Mouse (Mus musculus) neural tube, embryonic 12.5 days (tissue): Measurements from ENCODE around the gene Coro2a. TPM values are rescaled to one million over a fixed set of nuclear protein-coding genes. Genes with fewer than 3 reads are reported as not detected.

Source experiments
- ATAC-seq: fragments of 200-750 bp; cut with Nextera tagmentation; 2 replicates; pipeline ENCODE4 v1.8.0; 2017; ENCODE audit warnings: low read depth, mild to moderate bottlenecking, moderate TSS enrichment, moderate library complexity; ENCODE audit not compliant: low FRiP score
- H3K27ac ChIP-seq: fragments of 300-500 bp; sonication (generic); 2 replicates; pipeline ENCODE4 v1.5.1; 2016
- H3K27me3 ChIP-seq: fragments of 300-500 bp; sonication (generic); replicated peaks from 2 replicates; pipeline ENCODE4 v1.6.1; 2016; ENCODE audit warnings: mild to moderate bottlenecking
- H3K36me3 ChIP-seq: fragments of 300-500 bp; sonication (generic); 2 replicates; pipeline ENCODE4 v1.6.1; 2016; ENCODE audit warnings: mild to moderate bottlenecking
- H3K4me1 ChIP-seq: fragments of 300-500 bp; sonication (generic); 2 replicates; pipeline ENCODE4 v1.6.1; 2016
- H3K4me2 ChIP-seq: fragments of 300-500 bp; sonication (generic); replicated peaks from 2 replicates; pipeline ENCODE4 v1.6.1; 2016; ENCODE audit warnings: mild to moderate bottlenecking
- H3K4me3 ChIP-seq: fragments of 300-500 bp; sonication (generic); 2 replicates; pipeline ENCODE4 v1.5.1; 2016
- H3K9ac ChIP-seq: fragments of 300-500 bp; sonication (generic); 2 replicates; pipeline ENCODE4 v1.6.1; 2016; ENCODE audit warnings: mild to moderate bottlenecking
- H3K9me3 ChIP-seq: fragments of 300-500 bp; sonication (generic); 2 replicates; pipeline ENCODE4 v1.6.1; 2016; ENCODE audit warnings: mild to moderate bottlenecking
- WGBS: fragments of 180-500 bp; shearing (Covaris S2); methylation state at CpG from one replicate; pipeline ENCODE4 v1.1.7; 2016; 5-methylcytosine and 5-hydroxymethylcytosine counted together
- polyA plus RNA-seq: library from polyadenylated mRNA; unstranded; fragments of >200 nt; fragmentation: Nextera tagmentation; extraction: Ambion mirVana; gene quantifications from 2 replicates; pipeline ENCODE4 v1.2.1, GENCODE M21; 2016

Coro2a gene
- polyA plus RNA-seq, 1 experiment from 2014 or later, result 18.8 TPM

DNA sequence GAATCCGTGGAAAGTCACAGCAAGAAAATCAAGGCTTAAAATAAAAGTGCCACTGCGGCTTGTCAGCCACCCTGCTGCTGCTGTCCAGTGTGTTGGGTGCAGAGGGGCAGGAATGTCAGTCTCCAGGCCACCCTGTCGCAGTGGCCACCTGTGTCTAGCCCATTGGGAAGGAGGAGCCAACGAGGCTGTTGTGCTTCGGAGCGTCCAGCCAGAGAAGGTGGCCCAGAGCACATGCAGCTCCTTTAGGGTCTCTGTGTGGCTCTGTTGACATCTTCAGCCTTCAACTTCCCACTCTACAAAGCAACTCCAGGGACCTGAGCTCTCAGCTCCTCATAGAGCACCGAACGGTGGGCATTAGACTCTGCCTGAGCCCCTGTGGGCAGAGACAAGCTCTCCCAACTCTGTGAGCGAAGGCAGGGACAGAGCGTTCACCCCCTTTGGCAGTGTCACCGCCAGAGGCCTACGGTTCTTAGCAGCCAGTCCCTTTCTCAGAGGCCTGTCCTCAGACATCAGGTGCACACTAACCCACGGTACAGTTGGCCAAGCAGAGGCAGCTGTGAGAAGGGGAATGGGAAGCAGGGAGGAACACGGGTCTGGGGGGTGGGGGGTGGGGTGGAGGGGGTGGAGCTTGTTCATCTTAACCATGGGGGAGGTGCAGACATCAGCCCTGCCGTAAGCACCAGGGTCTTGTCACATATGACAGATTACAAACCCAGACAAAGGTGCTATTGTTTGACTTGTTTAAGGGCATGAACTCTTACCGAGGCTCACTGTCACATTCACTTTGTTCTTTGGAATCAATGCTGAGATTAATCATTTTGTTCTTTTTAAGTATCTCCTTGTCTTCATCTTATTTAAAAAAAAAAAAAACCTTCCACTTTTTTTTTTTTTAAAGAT, 99.1 kb downstream of the Coro2a start:
- no peak for ATAC-seq
- WGBS, result 65% methylated on average over 16 of the region's 16 CpGs

GRCm38 (mm10) chr4:46498976-46499375, 103.0 kb downstream of the Coro2a start:
- Histone ChIP-seq H3K9me3 (no peaks in the 10 kb centered on the region), H3K4me2 (no peak overlapping the region), H3K36me3 (peaks cover 50% of the 10 kb centered on the region), H3K27me3 (0 out of 2 replicates have a peak, but pooled peaks cover 2% of the 10 kb centered on the region), H3K27ac (no peak overlapping the region), H3K4me1 (peaks cover 6% of the 10 kb centered on the region), H3K9ac (no peak overlapping the region), H3K4me3 (no peak overlapping the region)
- no peak for ATAC-seq
- 19% methylated on average over 4 of the region's 4 CpGs for WGBS

More for the DNA sequence above, 99.1 kb downstream of the Coro2a start:
- H3K36me3 ChIP-seq, result peaks cover 35% of the 10 kb centered on the region
- H3K27ac ChIP-seq, result no peak overlapping the region
- H3K4me1 ChIP-seq, result peaks cover 10% of the 10 kb centered on the region
- H3K27me3 ChIP-seq, result peaks cover 29% of the 10 kb centered on the region
- H3K4me2 ChIP-seq, result no peak overlapping the region
- no peak overlapping the region for H3K9ac ChIP-seq
- H3K4me3 ChIP-seq, result no peak overlapping the region
- no peaks in the 10 kb centered on the region for H3K9me3 ChIP-seq

DNA sequence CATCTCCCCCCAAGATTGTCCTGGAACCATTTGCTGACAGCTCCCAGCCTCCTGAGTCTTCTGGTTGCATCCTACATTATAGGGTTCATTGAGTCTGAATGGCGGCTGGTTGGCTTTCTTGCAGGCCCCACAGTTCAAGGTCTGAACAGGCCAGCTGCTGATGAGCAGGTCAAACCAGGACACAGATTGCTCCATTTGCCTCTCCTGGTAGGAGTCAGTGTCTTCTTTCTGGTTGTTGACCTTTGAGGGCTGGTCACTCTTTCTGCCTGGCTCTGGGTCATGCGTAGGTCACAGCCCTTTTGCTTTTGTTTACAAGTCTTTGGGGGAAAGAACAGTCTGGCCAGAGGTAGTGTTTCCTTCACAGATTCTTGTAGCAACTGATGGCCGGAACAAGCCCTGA, 103.5 kb downstream of the Coro2a start:
- Histone ChIP-seq H3K4me3 (no peak overlapping the region), H3K27ac (no peak overlapping the region), H3K4me1 (peaks cover 6% of the 10 kb centered on the region), H3K27me3 (0 out of 2 replicates have a peak, but pooled peaks cover 2% of the 10 kb centered on the region), H3K4me2 (no peak overlapping the region), H3K9ac (no peak overlapping the region), H3K9me3 (no peaks in the 10 kb centered on the region), H3K36me3 (peaks cover 54% of the 10 kb centered on the region)
- no peak for ATAC-seq
- WGBS, result 36% methylated on average over 3 of the region's 3 CpGs

DNA sequence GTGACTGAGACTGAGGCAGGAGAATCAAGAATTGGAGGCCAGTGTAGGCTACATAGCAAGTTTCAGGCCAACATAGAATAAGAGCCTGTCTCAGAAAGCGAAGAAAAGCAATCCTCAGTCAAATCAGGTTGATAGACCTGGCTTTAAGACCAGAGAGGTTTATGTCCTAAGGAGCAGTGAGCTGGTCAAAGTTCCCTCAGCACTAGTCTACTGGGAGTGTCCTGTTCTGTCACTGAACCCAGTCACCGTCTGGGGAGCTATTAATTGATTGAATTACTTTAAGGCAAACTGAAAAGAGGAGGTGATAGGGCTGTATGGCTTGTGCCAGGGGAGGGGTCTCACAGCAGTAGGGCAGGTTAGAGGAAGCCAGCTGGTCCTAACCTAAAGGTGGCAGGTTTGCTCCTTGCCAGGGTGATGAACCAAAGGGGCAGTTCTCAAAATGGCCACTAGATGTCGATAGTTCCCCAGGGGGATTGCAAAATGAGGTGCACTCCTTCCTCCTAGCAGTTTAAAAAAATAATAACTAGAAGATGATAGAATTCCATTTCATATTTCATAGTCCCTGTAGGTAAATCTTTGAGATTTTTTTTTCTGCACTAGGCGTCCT, 104.6 kb downstream of the Coro2a start:
- H3K4me2 ChIP-seq, result no peak overlapping the region
- H3K9ac ChIP-seq, result no peak overlapping the region
- H3K27ac ChIP-seq, result no peak overlapping the region
- H3K4me1 ChIP-seq, result no peaks in the 10 kb centered on the region
- H3K9me3 ChIP-seq, result no peaks in the 10 kb centered on the region
- WGBS, result 44% methylated on average over 4 of the region's 4 CpGs
- H3K4me3 ChIP-seq, result no peak overlapping the region
- H3K27me3 ChIP-seq, result 0 out of 2 replicates have a peak, but pooled peaks cover 2% of the 10 kb centered on the region
- no peak for ATAC-seq
- peaks cover 57% of the 10 kb centered on the region for H3K36me3 ChIP-seq

DNA sequence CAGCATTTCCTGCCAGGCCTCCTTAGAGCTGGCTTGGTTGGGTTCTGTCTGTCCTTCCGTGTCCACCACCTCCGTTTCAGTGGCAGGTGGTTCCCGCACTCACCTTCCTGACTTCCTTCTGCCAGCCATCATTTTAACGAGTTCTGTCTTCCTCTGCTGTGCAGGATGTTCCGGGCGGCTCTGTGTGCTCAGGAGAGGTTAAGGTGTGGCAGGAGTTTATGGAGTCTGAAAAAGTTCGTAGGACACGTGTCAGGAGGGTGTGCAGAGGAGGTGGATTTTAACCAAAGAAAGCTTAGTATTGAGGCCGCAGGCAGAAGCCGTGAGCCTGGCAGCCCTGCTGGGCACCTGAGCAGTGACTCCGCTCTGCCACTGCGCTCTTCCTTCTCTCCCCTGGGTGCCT, 106.5 kb downstream of the Coro2a start:
- WGBS, result 94% methylated on average over 12 of the region's 12 CpGs
- H3K4me1 ChIP-seq, result 0 out of 2 replicates have a peak, but pooled peaks cover under 1% of the 10 kb centered on the region

DNA sequence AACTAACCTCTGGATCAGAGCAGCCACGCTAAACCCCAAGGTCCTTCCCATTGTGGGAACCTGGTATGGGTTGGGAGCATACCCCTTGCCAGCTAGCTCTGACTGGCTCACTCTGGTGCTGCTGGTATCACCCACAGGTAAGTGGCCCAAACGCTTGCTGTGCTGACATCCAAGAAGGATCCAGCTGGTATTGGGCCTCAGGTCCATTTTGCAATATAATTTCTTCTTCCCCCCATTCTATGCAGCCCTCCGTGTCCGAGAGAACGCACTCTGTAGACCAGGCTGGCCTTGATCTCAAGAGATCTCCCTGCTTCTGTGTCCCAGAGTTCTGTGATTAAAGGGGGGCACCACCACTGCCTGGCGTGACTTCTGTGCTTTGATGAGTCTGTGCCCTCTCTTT, 108.9 kb downstream of the Coro2a start:
- H3K9me3 ChIP-seq, result no peaks in the 10 kb centered on the region
- WGBS, result 93% methylated on average over 6 of the region's 6 CpGs
- no peak overlapping the region for H3K9ac ChIP-seq
- H3K27me3 ChIP-seq, result no peaks in the 10 kb centered on the region
- H3K4me2 ChIP-seq, result no peak overlapping the region
- H3K27ac ChIP-seq, result no peak overlapping the region
- no peak overlapping the region for H3K4me3 ChIP-seq
- H3K4me1 ChIP-seq, result peaks cover 11% of the 10 kb centered on the region; the same call in 1 of the 2 replicates
- H3K36me3 ChIP-seq, result peaks cover 33% of the 10 kb centered on the region
- no peak for ATAC-seq

More for the DNA sequence above, 106.5 kb downstream of the Coro2a start:
- H3K9me3 ChIP-seq, result no peaks in the 10 kb centered on the region
- no peak overlapping the region for H3K4me2 ChIP-seq
- ATAC-seq, result no peak
- H3K36me3 ChIP-seq, result peaks cover 43% of the 10 kb centered on the region
- H3K4me3 ChIP-seq, result no peak overlapping the region
- H3K27me3 ChIP-seq, result 0 out of 2 replicates have a peak, but pooled peaks cover 2% of the 10 kb centered on the region
- no peak overlapping the region for H3K27ac ChIP-seq
- no peak overlapping the region for H3K9ac ChIP-seq

DNA sequence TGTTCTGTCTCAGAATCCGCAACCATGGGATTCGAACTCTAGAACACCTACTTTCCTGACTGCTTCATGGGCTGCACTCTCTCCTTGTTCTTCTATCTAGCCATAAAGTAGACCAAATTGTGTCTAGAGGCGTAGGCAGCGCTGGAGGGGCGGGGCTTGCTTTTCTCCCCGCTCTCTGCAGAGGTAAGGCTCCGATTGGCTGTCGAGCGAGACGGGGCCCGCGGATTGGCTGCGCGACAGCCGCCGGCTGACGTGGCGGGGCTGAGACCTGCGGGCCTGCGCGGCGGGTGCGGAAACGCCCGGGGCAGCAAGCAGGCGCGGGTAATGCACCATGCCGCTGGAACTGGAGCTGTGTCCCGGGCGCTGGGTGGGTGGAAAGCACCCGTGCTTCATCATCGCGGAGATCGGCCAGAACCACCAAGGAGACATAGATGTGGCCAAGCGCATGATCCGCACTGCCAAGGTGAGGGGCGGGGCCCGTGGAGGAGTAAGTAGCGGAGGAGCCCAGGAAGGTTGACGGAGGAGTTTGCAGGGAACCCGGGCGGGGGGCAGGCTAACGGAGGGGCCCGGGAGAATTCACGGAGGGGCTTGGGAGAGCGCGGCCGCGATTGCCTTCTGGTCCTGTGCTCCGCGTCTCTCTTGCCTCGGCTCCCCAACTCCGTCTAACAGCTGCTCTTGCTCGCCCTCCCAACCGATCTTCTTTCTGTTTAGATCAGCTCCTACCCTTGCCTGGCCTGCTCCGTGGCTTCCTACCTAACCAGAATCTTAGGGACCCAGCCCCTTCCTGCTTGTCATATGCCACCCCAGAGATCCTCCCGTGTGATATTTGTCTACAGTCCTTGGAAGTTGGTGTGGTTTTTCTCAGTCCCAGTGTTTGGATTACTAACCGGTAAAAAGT, 112.7 kb downstream of the Coro2a start, which contains the start of gene Nans:
Gene Nans, plus strand, starts transcription at position 221 of the 898 bp plus-strand sequence.
- ATAC-seq, result peak; percentile 99
- Histone ChIP-seq H3K4me3 (peak within 1 kb of the TSS; percentile 71), H3K36me3 (peaks cover 18% of the 10 kb centered on the region), H3K9me3 (no peaks in the 10 kb centered on the region), H3K27me3 (no peaks in the 10 kb centered on the region), H3K4me1 (peaks cover 11% of the 10 kb centered on the region; the same call in 1 of the 2 replicates), H3K9ac (peak within 1 kb of the TSS; percentile 76), H3K27ac (0 out of 2 replicates have a peak within 1 kb of the TSS, but pooled peaks have one; percentile 50), H3K4me2 (peak within 1 kb of the TSS; percentile 85)
- under 1% methylated on average over 58 of the region's 58 CpGs for WGBS

- WGBS, result 89% methylated on average over 5 of the region's 5 CpGs
- ATAC-seq, result no peak
- H3K4me3 ChIP-seq, result no peak overlapping the region
- no peak overlapping the region for H3K9ac ChIP-seq
- no peaks in the 10 kb centered on the region for H3K36me3 ChIP-seq
- no peak overlapping the region for H3K4me2 ChIP-seq
- no peaks in the 10 kb centered on the region for H3K9me3 ChIP-seq
- H3K27ac ChIP-seq, result no peak overlapping the region
- H3K27me3 ChIP-seq, result no peaks in the 10 kb centered on the region
- H3K4me1 ChIP-seq, result peaks cover 11% of the 10 kb centered on the region; the same call in 1 of the 2 replicates
Observed at GRCm38 (mm10) chr4:46487348-46487747, 114.7 kb downstream of the Coro2a start.

Other genes starting within 250 kb of the Coro2a start
- gene Trmo, start 212.8 kb downstream of the Coro2a start, polyA plus RNA-seq, result 8.5 and 10.3 TPM in 2 replicates
- 2.3 and 3.5 TPM in 2 replicates for gene Hemgn, start 188.7 kb downstream of the Coro2a start, polyA plus RNA-seq
- gene Anp32b, start 151.3 kb downstream of the Coro2a start, polyA plus RNA-seq, result 194 and 196 TPM in 2 replicates
- 65.4 and 70.7 TPM in 2 replicates for gene Nans, start 113.0 kb downstream of the Coro2a start, polyA plus RNA-seq
- 0.66 and 0.72 TPM in 2 replicates for gene Trim14, start 66.1 kb downstream of the Coro2a start, polyA plus RNA-seq
- 0.97 and 1.5 TPM in 2 replicates for gene Tbc1d2, start 48.0 kb upstream of the Coro2a start, polyA plus RNA-seq